Mouse (Mus musculus) Patski (cell line): ENCODE results near the gene Pfkfb4. TPM values are rescaled to one million over a fixed set of nuclear protein-coding genes. Genes with fewer than 3 reads are reported as not detected.
A peak's percentile ranks its signal among the peaks of the same experiment; 100 is the strongest.

Experiments
- ATAC-seq: fragments of 100-300 bp; one replicate; pipeline ENCODE4 v1.8.0; 2021
- CTCF ChIA-PET: fragments of 350-600 bp; sonication (Branson Sonifier 250); formaldehyde crosslinking; loops from one replicate; lab custom pipeline; 2022; ENCODE audit warnings: inconsistent platforms; lab: Charles Lee
- POLR2A ChIA-PET: fragments of 350-600 bp; sonication (Branson Sonifier 250); formaldehyde crosslinking; loops from one replicate; lab custom pipeline; 2022; ENCODE audit warnings: antibody characterized with exemption, inconsistent platforms; lab: Charles Lee
- DNase-seq: peaks from one replicate; pipeline ENCODE4 v3.0.0-alpha.2; 2011; ENCODE audit warnings: low read depth, low spot score
- H3K27me3 ChIP-seq: fragments of 371-371 bp; one replicate; pipeline ENCODE4 v1.5.1; 2021
- CTCF ChIP-seq: fragments of 100-300 bp; IDR thresholded peaks from one replicate; pipeline ENCODE4 v1.5.1; 2021
- in situ Hi-C: fragments of 300-500 bp; cut with MboI; formaldehyde crosslinking; loops from 3 replicates; pipeline ENCODE4 v1.11.1; 2018; ENCODE audit warnings: low pct_unique_long_range_greater_than_20kb, mixed read lengths
- polyA plus RNA-seq: library from polyadenylated mRNA; unstranded; gene quantifications from one replicate; pipeline ENCODE4 v1.2.3, GENCODE M21; 2021

Gene Pfkfb4
- polyA plus RNA-seq, 1 experiment from 2014 or later: 7.2 TPM

- DNase-seq (no peak), ATAC-seq (no peak)
- POLR2A ChIA-PET: no interaction called here
- in situ Hi-C loops: no loop called here
- CTCF ChIA-PET: no interaction called here
- H3K27me3 ChIP-seq: no peaks in the 10 kb centered on the region
- no peak for TF ChIP-seq CTCF
Observed at GRCm38 (mm10) chr9:109051011-109051501, 59.5 kb downstream of the Pfkfb4 start.

DNA sequence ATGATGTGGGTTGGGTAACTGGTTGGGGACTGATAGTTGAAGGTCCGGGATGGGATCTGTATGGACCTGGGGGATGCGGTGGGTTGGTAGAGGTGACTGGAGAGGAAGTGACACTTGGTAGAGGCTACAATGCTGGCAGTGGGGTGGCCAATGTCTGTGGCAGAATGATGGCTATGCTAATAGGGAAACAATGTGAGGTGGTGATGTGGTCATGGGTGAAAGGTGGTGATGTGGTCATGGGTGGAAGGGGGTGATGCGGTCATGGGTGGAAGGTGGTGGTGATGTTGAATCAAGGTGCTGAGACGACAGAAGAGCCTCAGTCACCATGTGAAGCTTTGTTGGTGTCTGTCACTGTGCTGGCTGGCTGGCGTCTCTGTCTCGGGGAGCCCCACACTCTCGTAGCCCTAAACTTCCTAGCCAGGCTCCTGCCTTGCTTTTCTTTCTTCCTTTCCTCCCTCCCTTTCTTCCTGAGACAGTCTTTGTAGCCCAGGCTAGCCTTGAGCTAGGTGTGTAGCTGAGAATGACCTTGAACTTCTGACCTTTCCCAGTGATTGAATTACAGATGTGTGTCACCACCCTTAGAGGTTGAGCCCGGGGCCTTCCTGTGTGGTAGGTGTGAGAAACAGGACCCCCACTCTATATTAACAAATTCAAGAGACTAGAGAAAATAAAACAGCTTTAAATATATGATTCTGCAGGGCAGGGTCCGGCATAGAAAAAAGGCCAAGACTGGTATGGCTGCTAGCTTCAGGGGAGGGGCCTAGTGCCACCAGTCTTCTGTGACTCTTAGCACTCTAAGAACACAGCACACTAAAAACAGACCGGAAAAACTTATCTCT lies 60.3 kb downstream of the Pfkfb4 start:
- ChIA-PET POLR2A (no interaction called here), CTCF (interaction anchor here (0.8 kb wide), 1 partner anchor 9 kb away, joined by 3 read pairs; no protein-coding TSS in a partner anchor)
- in situ Hi-C loops: no loop called here
- ATAC-seq (no peak), DNase-seq (no peak)
- TF ChIP-seq CTCF: no peak
- H3K27me3 ChIP-seq: no peaks in the 10 kb centered on the region

- in situ Hi-C loops: no loop called here
- POLR2A ChIA-PET: no interaction called here
- ATAC-seq (no peak), DNase-seq (no peak)
- no peak for TF ChIP-seq CTCF
- no peaks in the 10 kb centered on the region for H3K27me3 ChIP-seq
- CTCF ChIA-PET: no interaction called here
Observed at GRCm38 (mm10) chr9:109052490-109053260, 61.1 kb downstream of the Pfkfb4 start.

DNA sequence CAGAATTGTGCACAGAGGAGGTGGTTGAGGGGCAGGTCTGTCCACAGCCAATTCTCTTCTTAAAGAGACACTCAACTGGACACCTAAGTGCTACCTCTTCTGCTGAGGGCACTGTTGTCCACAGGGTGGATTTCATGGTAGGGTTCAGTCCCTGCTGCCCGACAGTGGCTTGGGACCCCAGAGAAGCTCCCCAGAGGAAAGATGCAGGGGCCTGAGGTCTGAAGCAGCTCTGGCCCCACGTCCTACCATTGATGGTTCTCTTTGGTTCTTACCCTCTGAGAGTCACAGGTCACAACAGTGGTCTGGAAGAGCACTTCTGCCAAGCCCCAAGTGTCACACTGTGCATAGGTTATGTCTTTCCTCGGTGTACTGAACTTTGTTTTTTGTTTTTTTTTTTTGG lies 61.8 kb downstream of the Pfkfb4 start:
- no peaks in the 10 kb centered on the region for H3K27me3 ChIP-seq
- TF ChIP-seq CTCF: no peak
- in situ Hi-C loops: no loop called here
- POLR2A ChIA-PET: no interaction called here
- DNase-seq (no peak), ATAC-seq (no peak)
- CTCF ChIA-PET: no interaction called here

DNA sequence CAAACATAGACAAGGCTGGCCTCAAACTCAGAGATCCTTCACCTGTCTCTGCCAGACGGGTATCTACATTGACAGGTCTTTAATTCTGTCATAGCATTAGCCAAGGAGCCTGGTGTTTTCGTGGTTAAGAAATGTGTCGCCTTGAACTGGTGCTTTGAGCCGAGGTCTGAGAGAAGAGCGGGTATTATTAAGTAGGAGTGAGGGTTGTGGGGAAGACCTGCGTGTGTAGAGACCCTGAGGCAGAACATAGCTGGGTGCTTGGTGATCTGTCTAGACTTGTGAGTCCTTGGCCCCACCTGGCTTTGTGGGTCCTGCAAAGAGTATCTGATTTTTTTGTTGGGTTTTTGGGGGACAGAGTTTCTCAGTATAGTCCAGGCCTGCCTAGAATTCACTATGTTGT lies 62.3 kb downstream of the Pfkfb4 start:
- ChIA-PET CTCF (no interaction called here), POLR2A (no interaction called here)
- no peak for DNase-seq
- no peak for TF ChIP-seq CTCF
- no peak for ATAC-seq
- in situ Hi-C loops: no loop called here
- no peaks in the 10 kb centered on the region for H3K27me3 ChIP-seq

GRCm38 (mm10) chr9:109054712-109055111 lies 63.1 kb downstream of the Pfkfb4 start:
- POLR2A ChIA-PET: no interaction called here

GRCm38 (mm10) chr9:109055271-109056030 lies 63.9 kb downstream of the Pfkfb4 start:
- POLR2A ChIA-PET: no interaction called here
- ATAC-seq (no peak), DNase-seq (no peak)
- TF ChIP-seq CTCF: no peak
- CTCF ChIA-PET: interaction anchor here (1.1 kb wide), 1 partner anchor 10 kb away, joined by 3 read pairs; no protein-coding TSS in a partner anchor
- in situ Hi-C loops: no loop called here
- no peaks in the 10 kb centered on the region for H3K27me3 ChIP-seq

More at GRCm38 (mm10) chr9:109054712-109055111, 63.1 kb downstream of the Pfkfb4 start:
- no peak for TF ChIP-seq CTCF
- DNase-seq (no peak), ATAC-seq (peak; percentile 38)
- CTCF ChIA-PET: interaction anchor here (1.1 kb wide), 1 partner anchor 9 kb away, joined by 3 read pairs; no protein-coding TSS in a partner anchor
- in situ Hi-C loops: no loop called here
- H3K27me3 ChIP-seq: no peaks in the 10 kb centered on the region

- no peak for TF ChIP-seq CTCF
- H3K27me3 ChIP-seq: no peaks in the 10 kb centered on the region
- in situ Hi-C loops: no loop called here
- ATAC-seq: no peak
- CTCF ChIA-PET: interaction anchor here (1.0 to 1.1 kb wide), 2 partner anchors 10 kb away, joined by 3 read pairs; no protein-coding TSS in a partner anchor
- POLR2A ChIA-PET: interaction anchor here (0.5 kb wide), 1 partner anchor 229 kb away, joined by 3 read pairs; no protein-coding TSS in a partner anchor
- no peak for DNase-seq
Observed at GRCm38 (mm10) chr9:109056081-109056690, 64.6 kb downstream of the Pfkfb4 start.

GRCm38 (mm10) chr9:109056916-109057315 lies 65.3 kb downstream of the Pfkfb4 start:
- ChIA-PET CTCF (interaction anchor here (1.0 kb wide), 1 partner anchor 11 kb away, joined by 3 read pairs; no protein-coding TSS in a partner anchor), POLR2A (interaction anchor here (0.5 kb wide), 1 partner anchor 228 kb away, joined by 3 read pairs; no protein-coding TSS in a partner anchor)
- in situ Hi-C loops: no loop called here
- H3K27me3 ChIP-seq: no peaks in the 10 kb centered on the region
- no peak for TF ChIP-seq CTCF
- ATAC-seq (no peak), DNase-seq (no peak)

DNA sequence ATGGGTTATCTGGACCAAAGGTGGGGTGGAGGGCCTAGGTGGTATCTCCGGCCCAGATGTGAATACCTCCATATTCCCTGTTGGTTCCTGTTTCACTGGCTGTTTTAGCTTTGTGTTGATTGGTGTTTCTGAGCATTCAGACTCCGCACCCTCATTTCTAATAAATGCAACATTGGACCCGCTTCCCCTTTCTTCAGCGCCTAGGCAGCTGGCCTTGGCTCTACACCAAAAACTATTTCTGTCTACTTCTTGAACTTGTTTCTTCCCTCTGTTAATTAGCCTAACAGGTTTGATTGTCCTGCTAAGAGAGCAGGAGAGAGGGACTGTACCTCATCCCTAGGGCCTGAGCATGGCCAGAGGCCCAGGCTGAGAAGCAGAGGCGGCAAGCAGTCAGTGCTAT lies 66.0 kb downstream of the Pfkfb4 start:
- H3K27me3 ChIP-seq: no peaks in the 10 kb centered on the region
- in situ Hi-C loops: no loop called here
- ChIA-PET CTCF (no interaction called here), POLR2A (interaction anchor here (1.1 kb wide), 1 partner anchor 46 kb away, joined by 3 read pairs; no protein-coding TSS in a partner anchor)
- ATAC-seq (no peak), DNase-seq (no peak)
- TF ChIP-seq CTCF: no peak
